Mouse (Mus musculus) olfactory bulb, adult 2 months (tissue): ENCODE data around the gene Uggt2. TPM values are rescaled to one million over a fixed set of nuclear protein-coding genes. Genes with fewer than 3 reads are reported as not detected.

Source experiments
- H3K27ac ChIP-seq: fragments of 200-500 bp; 2 replicates; pipeline ENCODE4 v1.5.1; 2012; ENCODE audit warnings: low read depth, low read length; ENCODE audit not compliant: insufficient read depth
- H3K4me1 ChIP-seq: fragments of 200-500 bp; 2 replicates; pipeline ENCODE4 v1.6.1; 2012; ENCODE audit warnings: low read length; ENCODE audit not compliant: control insufficient read depth, insufficient read depth
- H3K4me3 ChIP-seq: fragments of 200-500 bp; 2 replicates; pipeline ENCODE4 v1.5.1; 2012; ENCODE audit warnings: mild to moderate bottlenecking, low read depth, low read length, moderate library complexity; ENCODE audit not compliant: insufficient read depth
- CTCF ChIP-seq: fragments of 200-500 bp; IDR thresholded peaks from 2 replicates; pipeline ENCODE4 v1.5.1; 2012; ENCODE audit warnings: low read depth, mild to moderate bottlenecking, low read length, moderate library complexity; ENCODE audit not compliant: insufficient read depth
- POLR2A ChIP-seq: fragments of 200-500 bp; IDR thresholded peaks from 2 replicates; pipeline ENCODE4 v1.6.1; 2012; ENCODE audit warnings: mild to moderate bottlenecking, low read depth, low read length, moderate library complexity; ENCODE audit not compliant: insufficient read depth
- WGBS: fragments of 180-500 bp; shearing (Covaris S2); methylation state at CpG from one replicate; pipeline ENCODE4 v1.1.7; 2018; 5-methylcytosine and 5-hydroxymethylcytosine counted together
- polyA plus RNA-seq: library from polyadenylated mRNA; stranded (reverse); fragments of >200 nt; gene quantifications from 2 replicates; pipeline ENCODE4 v1.2.4, GENCODE M21; 2012; ENCODE audit warnings: low replicate concordance; ENCODE audit not compliant: missing spikeins, insufficient read depth, insufficient read length

The Uggt2 gene
- polyA plus RNA-seq, 1 experiment = not detected

DNA sequence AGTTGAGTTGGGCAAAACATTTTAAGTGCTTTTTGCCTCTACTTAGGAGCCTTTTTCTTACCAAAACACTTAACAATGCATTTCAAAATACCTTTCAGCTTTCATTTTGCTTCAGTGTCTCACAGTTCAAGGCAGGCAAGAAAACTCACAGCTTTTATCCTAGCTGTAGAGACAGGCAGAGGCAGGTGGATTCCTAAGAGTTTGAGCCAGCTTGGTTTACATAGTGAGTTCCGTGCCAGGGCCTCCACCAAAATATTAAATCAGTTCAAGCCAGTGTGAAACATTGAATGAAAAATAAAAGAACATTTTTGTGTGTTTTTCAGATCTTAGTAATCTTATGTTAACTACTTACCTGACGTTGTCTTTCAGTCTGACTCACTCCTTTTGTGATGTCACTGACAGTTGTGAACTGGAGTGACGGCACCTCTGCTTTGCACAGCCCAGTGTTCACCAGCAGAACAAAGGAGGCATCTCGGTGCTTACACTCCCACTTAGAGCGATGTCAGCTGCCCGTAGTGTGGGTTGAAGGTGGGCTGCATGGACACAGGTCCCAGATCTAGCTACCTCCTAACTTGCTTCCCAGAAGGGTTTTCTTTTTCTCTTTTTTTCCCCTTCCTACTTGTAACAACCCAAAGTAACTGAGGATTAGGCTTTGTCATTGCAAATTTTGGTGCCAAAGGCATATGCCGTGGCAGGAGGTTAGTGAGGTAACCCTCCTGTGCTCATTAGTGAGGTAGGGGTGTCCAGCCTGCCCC, 119.5 kb downstream of the Uggt2 start:
- no peak overlapping the region for H3K27ac ChIP-seq
- TF ChIP-seq POLR2A (no peak), CTCF (no peak)
- H3K4me3 ChIP-seq = no peak overlapping the region
- H3K4me1 ChIP-seq = peaks cover 3% of the 10 kb centered on the region; the same call in 1 of the 2 replicates
- 69% methylated on average over 7 of the region's 7 CpGs for WGBS

DNA sequence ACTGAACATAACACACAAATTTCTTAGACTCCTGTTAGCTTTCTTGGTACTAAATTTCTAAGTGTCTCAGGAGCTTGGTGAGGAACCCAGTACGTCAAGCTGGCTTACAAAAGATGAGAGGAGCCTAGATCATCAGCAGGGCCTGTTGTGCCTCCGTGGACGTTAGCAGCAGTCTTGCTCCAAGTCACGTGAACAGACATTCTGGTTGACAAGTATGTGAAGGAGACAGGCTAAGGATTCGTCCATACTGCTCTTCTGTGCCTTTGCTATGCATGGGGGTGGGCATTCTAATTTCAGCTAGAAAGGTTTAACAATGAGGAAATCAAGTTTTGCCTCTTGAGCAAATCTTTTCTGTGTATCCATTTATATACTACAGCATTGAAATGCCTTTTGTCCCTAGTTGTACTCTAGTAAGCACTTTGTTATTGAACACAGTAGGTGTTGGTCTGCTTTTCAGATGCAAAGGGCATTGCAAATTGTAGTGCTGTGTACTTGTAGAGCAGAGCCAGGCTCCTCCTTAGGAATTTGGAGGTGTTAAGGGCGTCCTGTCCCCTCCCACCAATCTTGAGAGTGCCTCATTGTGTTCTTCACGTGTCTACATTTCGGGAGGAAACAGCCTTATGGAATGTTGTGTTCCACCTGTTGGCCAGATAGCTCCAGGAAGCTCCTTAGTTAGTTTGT, 122.0 kb downstream of the Uggt2 start:
- Histone ChIP-seq H3K4me1 (no peaks in the 10 kb centered on the region), H3K27ac (no peak overlapping the region), H3K4me3 (no peak overlapping the region)
- TF ChIP-seq POLR2A (no peak), CTCF (no peak)
- WGBS = 61% methylated on average over 8 of the region's 8 CpGs

DNA sequence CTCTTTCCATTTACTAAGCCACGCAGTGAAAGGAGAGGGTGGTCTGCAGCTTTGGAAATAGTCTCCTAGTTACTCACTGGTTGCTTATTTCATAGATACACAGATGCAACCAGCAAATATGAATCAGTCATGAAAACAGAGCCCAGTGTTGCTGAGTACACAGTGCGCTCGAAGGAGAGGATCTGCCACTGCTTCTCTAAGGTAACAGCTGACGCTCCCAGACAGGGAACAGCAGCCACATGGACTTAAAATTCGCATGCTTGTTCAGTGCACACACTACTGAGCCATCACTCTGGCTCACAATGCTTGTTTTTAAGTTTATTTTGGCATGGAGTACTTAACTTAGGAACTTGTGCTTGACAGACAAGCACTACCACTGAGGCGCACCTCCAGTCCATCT, 127.0 kb downstream of the Uggt2 start:
- Histone ChIP-seq H3K27ac (no peak overlapping the region), H3K4me1 (no peaks in the 10 kb centered on the region), H3K4me3 (no peak overlapping the region)
- no peak for TF ChIP-seq CTCF
- 83% methylated on average over 6 of the region's 6 CpGs for WGBS

DNA sequence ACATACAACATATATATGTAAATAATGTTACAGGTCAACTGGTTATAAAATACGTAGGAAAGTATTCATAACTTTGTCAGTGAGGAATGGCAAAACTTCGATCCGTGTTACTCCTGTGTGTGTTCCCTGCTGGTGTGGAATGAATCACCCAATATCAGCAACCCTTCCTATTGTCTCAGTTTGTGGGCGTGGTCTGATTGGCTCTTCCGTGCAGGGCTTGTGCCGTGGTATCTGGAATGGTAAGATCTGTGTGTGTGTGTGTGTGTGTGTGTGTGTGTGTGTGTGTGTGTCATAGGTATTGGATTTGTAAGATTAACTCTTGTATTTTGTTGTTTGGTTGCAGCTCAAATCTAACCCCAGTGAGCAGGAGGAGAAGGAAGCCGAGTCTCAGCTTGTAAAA, 131.6 kb downstream of the Uggt2 start:
- H3K4me1 ChIP-seq = no peaks in the 10 kb centered on the region
- no peak for TF ChIP-seq CTCF
- TF ChIP-seq POLR2A = no peak
- WGBS = 67% methylated on average over 7 of the region's 7 CpGs
- no peak overlapping the region for H3K4me3 ChIP-seq
- H3K27ac ChIP-seq = no peak overlapping the region

DNA sequence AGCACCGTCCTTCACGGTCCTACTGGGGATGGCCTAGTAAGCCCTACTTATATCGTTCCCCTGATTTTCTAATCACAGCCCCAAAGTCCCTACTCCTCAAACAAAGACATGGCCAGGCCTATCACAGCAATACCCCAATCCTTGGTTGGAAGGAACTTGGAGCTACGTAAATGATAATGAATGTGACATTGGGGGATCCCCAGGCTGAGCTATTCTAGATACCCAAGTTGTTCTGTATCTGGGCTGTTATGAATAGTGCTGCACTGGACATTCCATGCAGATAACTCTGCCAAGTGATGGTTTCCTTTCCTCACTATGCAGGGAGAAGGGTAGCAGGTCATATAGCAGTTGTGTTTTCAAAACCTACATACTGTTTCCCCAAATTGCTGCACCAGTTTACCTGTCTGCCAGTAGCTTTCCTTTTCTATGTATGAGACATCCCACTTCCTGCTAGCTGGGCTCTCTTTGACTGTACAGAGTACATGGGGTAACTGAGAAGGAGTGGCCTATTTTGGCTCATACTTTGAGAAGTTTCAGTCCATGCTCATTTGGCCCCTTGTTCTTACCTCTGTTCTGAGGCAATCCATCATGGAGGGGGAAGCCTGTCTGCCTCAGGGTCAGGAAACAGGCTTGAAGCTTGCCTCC, 133.8 kb downstream of the Uggt2 start:
- no peaks in the 10 kb centered on the region for H3K4me1 ChIP-seq
- H3K27ac ChIP-seq = no peak overlapping the region
- 96% methylated on average over 4 of the region's 4 CpGs for WGBS
- TF ChIP-seq CTCF (no peak), POLR2A (no peak)
- H3K4me3 ChIP-seq = no peak overlapping the region

DNA sequence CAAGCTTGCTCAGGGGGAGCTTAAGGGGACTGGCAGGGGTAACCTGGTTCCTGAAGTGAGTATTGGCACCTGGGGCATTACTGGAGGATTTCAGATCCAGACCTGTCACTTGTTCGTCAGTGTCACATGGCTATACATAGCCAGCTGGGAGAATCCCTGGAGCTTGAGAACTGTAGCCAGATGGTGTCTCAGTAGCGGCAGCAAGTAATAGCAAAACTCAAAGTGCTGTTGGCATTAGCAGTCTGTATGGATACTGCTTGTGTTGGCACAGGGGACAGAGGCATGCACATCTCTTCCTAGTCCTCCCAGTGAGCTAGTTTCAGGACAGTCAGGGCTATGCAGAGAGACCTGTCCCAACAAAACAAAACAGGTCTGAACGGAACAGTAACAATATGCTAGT, 141.2 kb downstream of the Uggt2 start:
- no peak overlapping the region for H3K4me3 ChIP-seq
- 91% methylated on average over 3 of the region's 3 CpGs for WGBS
- H3K4me1 ChIP-seq = no peaks in the 10 kb centered on the region
- no peak overlapping the region for H3K27ac ChIP-seq
- TF ChIP-seq CTCF (no peak), POLR2A (no peak)

DNA sequence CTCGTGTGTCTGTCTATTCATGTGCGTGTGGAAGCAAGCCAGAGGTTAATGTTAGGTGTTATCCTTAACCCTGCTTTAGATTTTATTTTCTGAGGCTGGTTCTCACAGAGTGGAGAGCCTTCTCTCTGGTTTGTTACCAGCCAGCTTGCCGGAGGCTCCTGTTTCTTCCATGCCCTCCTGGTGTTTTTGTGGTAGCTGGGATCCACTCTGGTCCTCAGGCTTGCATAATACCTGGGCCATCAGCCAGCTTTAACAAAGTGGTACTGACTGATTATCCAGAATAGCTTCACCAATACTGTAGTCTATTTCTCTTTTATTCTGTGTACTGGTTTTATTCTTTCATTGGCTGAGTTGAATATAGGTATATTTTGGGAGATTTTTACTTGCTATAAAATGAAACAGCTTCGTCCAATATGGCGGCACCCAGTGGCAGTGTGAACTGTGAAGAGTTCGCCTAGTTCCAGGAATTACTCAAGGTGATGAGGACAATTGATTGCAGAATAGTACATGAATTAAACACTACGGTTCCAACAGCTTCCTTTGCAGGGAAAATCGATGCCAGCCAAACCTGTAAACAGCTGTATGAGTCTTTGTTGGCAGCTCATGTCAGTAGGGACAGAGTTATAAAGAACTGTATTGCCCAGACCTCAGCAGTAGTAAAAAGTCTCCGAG, 147.2 kb downstream of the Uggt2 start:
- H3K27ac ChIP-seq = no peak overlapping the region

DNA sequence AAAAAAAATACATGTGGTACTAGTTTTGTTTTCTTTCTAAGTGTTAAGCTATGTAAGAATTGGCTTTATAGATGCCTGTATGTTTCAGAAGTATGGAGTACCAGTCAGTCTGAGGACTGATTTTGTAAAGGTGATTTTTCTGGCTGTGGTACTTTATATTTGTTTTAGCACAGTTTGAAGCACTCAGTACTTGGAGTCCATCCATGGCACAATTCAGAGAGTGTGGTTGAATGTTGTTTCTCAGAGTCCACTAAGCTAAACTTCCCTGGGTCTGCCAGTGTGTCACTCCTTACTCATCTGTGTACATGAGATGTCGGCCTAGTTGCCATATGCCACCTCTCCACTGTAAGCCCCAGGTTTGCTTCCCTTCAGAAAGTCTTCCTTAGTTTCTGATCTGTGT, 150.4 kb downstream of the Uggt2 start:
- H3K4me3 ChIP-seq = no peak overlapping the region
- TF ChIP-seq POLR2A (no peak), CTCF (no peak)
- H3K4me1 ChIP-seq = peaks cover 9% of the 10 kb centered on the region
- no peak overlapping the region for H3K27ac ChIP-seq
- 71% methylated on average over 1 of the region's 1 CpGs for WGBS

More for the DNA sequence above, 147.2 kb downstream of the Uggt2 start:
- Histone ChIP-seq H3K4me1 (peaks cover 5% of the 10 kb centered on the region), H3K4me3 (no peak overlapping the region)
- WGBS = 84% methylated on average over 9 of the region's 9 CpGs
- TF ChIP-seq POLR2A (no peak), CTCF (no peak)
